Mouse (Mus musculus) telencephalon, adult 2 months (tissue): ENCODE data around the gene Stx18.
A peak's percentile ranks its signal among the peaks of the same experiment; 100 is the strongest.

Experiments
- DNase-seq: peaks from one replicate; pipeline ENCODE4 v3.0.0-alpha.2; 2011; ENCODE audit warnings: low read depth, low spot score

The Stx18 gene

DNA sequence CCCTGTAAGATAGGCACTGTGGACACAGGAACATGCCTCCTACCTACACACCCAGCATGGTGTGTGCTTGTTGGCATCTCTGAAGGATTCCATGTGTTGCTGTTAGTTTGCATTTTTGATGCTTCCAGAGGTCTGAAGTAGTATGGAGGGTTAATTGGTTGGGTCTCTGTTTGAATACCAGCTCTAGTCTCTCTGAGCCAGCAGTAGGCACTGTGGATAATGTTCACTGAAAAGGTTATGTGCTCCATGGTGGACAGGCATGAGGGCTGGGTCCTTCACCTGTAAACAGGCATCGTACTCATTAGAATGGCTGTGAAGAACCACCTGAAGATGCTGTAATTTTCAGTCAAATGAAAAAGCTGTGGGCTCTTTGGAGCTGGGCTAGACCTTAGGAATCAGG is 41.9 kb downstream of the Stx18 start:
- no peak for DNase-seq

DNA sequence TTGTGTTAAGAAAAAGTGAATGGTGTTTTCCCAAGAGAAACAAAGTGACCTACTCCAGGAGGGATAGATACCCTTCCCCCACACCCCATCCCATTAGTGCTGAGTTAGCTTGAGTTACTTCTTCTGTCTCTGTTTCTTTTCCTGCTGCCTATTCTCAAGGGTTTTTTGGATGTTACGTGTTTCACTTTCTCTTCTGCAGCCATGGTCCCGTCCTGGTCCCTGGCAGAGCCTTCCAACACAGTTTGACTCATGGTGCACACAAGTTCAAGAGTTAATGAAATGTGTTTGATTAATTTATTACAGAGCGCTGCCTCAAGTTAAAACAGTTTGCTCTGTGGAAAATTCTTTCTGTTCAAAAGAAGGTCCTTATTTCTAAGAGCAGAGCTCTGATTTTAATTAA is 44.0 kb downstream of the Stx18 start:
- DNase-seq = no peak

DNA sequence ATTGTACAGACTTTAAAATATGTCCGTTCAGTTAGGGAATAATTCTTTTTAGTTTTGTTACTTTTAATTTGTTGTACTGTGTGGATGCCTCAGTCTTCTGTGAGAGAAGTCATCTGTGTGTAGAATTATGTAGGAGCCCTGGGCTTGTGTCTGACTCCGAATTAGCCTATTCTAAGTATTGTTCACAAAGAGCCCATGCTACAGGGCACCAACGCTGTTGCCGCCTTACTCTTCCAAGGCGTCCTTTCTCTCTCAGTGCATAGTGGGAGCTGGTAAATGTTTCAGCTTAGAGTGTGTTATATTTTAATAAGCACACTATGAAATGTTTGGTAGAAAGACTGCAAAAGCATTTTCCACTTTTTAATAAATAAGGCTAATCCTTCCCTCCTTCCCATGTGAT is 44.8 kb downstream of the Stx18 start:
- DNase-seq = no peak

DNA sequence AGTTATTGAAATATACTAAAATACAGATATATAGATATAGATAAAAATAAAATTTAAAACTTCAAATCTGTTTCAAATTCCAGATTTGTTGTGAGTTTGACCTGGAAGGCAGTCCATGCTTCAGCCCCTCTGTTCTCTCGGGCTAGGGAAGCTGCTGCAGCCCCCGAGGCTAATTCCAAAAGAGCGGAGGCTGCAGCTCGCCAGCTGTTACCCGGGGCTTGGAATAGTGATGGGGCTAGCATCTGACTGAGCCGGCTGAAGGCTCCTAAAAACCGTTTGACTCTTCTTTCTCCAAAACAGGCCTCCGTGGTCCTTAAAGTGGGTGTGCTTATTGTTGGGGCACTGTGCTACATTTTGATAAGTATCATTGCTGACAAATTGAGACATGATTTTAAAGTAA is 46.1 kb downstream of the Stx18 start:
- DNase-seq = no peak

DNA sequence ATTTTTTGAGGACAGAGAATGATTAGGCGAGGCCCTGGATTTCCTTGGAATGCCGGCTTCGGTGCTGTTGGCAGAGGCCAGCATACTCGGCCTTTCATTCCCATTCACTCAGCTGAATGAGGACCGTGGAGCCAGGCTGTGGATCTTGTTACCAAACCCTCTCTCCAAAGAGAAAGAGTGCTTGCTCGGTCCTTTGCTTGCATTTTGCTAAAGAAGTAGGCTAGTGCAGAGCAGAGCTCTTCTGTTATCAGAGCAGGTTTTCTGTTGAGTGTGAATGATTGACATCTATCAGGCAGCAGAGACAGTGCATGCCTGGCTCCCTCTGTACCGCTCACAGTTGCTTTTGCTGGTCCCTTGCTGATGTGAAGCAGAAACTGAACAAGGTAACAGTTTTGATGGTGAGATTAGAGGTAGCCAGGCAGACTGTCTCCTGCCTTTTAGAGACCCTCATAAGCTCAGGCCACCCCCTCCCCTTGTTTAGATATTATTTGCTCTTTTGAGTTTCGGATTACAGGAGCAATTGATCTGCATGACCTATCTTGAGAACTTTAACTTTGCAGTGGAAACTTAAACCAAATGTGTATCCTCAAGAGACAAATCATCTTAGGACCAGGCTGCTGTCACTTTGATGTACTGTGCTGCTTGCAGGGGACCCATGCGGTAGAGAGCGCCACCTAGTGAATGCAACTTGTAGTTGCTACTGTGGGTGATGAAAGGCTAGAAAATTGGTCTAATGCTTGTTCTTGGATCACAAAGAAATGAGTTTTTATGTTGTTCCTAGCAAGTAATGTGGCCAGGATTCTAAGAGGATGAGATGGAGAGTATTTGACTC is 47.2 kb downstream of the Stx18 start:
- DNase-seq = no peak

DNA sequence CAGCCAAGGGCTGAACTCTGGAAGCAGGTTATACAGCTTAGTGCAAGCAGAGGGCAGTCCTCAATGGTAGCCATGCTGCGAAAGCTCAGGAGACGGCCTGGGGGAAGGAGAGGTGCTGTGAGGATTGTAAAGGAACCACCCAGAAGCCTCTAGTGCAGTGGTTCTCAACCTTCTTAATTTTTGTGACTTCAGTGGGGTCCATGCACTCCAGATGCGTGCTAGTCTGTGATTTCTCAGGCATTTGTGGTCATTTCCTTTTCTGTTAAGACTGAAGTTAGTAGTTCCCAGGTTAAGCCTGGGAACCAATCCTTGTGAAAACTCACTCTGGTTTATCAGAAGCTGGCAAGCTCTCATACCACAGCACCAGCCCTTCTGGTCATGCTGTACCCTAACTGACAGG is 51.6 kb downstream of the Stx18 start:
- no peak for DNase-seq

- no peak for DNase-seq
Measured at GRCm38 (mm10) chr5:38090581-38090980, 52.0 kb downstream of the Stx18 start.

GRCm38 (mm10) chr5:38091046-38091965 is 52.8 kb downstream of the Stx18 start:
- DNase-seq = peak; percentile 23

- DNase-seq = no peak
Measured at GRCm38 (mm10) chr5:38091966-38092304, 53.4 kb downstream of the Stx18 start.

- no peak for DNase-seq
Measured at GRCm38 (mm10) chr5:38094331-38094730, 55.8 kb downstream of the Stx18 start.

- DNase-seq = no peak
Measured at GRCm38 (mm10) chr5:38097501-38098093, 59.1 kb downstream of the Stx18 start.

DNA sequence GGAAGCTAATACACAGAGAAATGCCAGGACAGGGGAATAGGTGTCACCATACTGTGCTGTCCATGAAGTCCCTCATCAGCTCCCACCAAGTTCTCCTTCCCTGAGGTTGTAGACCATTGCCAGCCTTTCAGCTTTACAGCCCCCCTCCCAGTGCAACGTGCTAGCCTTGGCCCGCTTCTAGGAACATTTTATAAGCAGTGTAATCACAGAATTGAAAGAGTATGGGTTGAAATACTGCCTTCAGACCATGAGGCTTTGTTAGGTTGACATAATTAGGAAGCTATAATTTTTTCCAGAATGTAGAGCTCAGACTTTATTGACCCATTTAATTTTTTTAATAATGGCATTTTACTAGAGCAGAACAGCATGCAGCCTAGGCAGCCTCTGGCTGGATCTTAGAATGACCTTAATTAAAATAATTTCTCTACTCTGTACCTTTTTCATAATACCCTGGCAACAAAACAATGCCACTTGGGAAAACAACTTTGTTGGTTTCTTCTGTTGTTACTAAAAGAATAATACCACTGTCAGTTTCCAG is 60.7 kb downstream of the Stx18 start:
- no peak for DNase-seq

- no peak for DNase-seq
Measured at GRCm38 (mm10) chr5:38102945-38103344, 64.4 kb downstream of the Stx18 start.

DNA sequence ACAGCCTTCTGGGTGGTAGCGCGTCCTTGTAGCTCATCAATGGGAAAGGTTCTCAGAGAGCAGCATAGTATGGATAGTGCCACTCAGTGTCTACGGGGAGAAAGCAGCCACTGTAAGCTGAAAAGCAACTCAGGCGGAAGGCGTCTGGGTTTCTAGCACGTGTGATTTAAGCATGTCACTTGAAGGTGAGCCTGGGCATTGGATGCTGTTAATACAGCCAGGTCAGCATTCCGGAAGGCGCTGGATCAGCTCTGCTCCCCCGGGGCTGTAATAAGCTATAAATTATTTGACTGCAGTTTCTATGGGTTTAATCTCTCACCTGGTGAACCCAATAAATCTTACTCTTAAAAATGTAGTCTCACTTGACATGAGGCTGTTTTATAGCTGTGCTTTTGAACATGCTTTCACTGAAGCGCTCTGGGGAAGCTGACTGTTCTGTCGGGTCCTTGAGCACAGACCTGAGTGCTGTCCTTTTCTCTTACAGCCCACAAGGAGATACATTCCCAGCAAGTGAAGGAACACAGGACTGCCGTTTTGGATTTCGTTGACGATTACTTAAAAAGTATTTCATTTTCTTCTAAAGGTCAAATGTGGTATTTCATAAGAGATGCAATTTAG is 67.6 kb downstream of the Stx18 start:
- no peak for DNase-seq

- no peak for DNase-seq
Measured at GRCm38 (mm10) chr5:38106807-38107206, 68.3 kb downstream of the Stx18 start.

GRCm38 (mm10) chr5:38114526-38114925 is 76.0 kb downstream of the Stx18 start:
- DNase-seq = no peak

GRCm38 (mm10) chr5:38117056-38117455 is 78.5 kb downstream of the Stx18 start:
- peak; percentile 90 for DNase-seq

DNA sequence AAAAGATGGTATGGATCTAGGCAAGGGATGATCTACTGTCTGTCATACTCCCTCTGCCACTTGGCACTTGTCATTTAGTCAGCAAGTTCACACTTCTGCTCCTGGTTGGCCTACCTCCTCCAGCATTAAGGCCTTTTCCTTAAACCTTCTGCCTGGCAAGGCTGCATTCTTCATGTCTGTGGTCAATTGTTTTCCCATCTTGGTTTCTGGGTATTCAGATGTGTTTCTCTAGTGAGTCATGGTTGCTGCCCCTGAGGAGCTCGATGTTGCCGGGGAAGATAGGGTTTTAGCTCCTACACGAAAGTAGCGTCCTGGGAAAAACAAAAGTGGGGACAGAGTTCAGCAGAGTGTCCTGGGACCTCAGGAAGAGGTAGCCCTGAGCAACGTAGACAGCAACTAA is 80.7 kb downstream of the Stx18 start:
- no peak for DNase-seq

GRCm38 (mm10) chr5:38121699-38122098 is 83.2 kb downstream of the Stx18 start:
- no peak for DNase-seq

DNA sequence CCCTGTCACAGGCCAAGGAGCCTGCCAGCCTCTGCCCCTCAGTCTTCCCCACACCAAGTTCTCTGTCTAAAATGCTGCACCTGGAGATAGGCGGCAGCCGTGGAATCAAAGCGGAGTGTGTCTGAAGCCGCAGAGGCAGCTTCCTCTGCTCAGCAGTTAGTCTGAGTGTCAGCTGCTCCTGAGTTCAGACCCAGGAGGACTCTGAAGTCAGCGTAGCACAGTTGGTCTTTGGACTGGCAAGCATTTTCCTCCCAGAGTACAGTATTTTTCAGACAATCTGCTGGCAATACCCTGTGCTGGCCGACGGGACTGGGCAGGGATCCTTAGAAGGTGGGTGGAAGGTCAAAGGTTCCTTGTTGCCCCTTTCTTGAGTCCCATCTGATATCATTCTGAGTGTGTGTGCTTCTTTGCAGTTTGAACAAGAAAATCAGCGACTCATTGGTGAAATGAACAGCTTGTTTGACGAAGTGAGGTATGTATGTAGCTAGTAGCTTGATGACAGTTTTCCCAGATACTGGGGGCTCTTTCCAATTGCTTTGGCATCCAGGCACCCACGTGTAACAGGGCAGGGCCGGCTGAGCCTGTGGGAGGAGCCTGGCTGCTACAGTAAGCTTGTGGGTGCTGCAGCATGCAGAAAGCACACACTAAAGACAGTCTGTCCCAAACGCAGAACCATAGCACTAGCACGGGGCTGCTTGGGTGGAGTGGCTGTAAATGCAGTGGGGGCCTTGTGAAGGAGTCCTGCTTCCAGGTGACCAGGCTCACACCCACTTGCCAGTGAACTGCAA is 88.2 kb downstream of the Stx18 start:
- DNase-seq = no peak

GRCm38 (mm10) chr5:38129339-38129738 is 90.8 kb downstream of the Stx18 start:
- no peak for DNase-seq
